Mouse (Mus musculus) myocyte (in vitro differentiated cells): ENCODE measurements around the gene Gm20388. TPM values are rescaled to one million over a fixed set of nuclear protein-coding genes. Genes with fewer than 3 reads are reported as not detected.

Source experiments
- H3K27me3 ChIP-seq: one replicate; pipeline ENCODE4 v1.6.1; 2011; ENCODE audit not compliant: control insufficient read depth, insufficient read depth, insufficient read length
- H3K36me3 ChIP-seq: one replicate; pipeline ENCODE4 v1.6.1; 2011; ENCODE audit not compliant: control insufficient read depth, insufficient read depth
- H3K4me2 ChIP-seq: one replicate; pipeline ENCODE4 v1.6.1; 2011; ENCODE audit warnings: low read depth, control low read depth
- H3K4me3 ChIP-seq: one replicate; pipeline ENCODE4 v1.5.1; 2011; ENCODE audit warnings: mild to moderate bottlenecking, control low read depth, moderate library complexity
- H3K79me2 ChIP-seq: one replicate; pipeline ENCODE4 v1.6.1; 2011; ENCODE audit not compliant: control insufficient read depth, insufficient read depth
- H3ac ChIP-seq: one replicate; pipeline ENCODE4 v1.6.1; 2011; ENCODE audit not compliant: control insufficient read depth, insufficient read length
- CEBPB ChIP-seq: IDR thresholded peaks from 2 replicates; pipeline ENCODE4 v1.6.1; 2011; ENCODE audit warnings: mild to moderate bottlenecking, moderate library complexity; ENCODE audit not compliant: poor library complexity, insufficient read depth, severe bottlenecking
- E2F4 ChIP-seq: IDR thresholded peaks from one replicate; pipeline ENCODE4 v1.6.1; 2011; ENCODE audit warnings: mild to moderate bottlenecking, control low read depth, moderate library complexity; ENCODE audit not compliant: insufficient read depth
- MAX ChIP-seq: IDR thresholded peaks from one replicate; pipeline ENCODE4 v1.6.1; 2011; ENCODE audit warnings: low read depth, mild to moderate bottlenecking, control low read depth
- MYOD1 ChIP-seq, 3 experiments: IDR thresholded peaks; one replicate each; pipeline ENCODE4 v1.6.1; 2011; ENCODE audit warnings: control low read depth in 2 of 3, low read depth in 2 of 3, mild to moderate bottlenecking in 2 of 3, moderate library complexity in 1 of 3; ENCODE audit not compliant: insufficient read length in 2 of 3, control insufficient read depth in 1 of 3
- MYOG ChIP-seq, 3 experiments: IDR thresholded peaks; one replicate each; pipeline ENCODE4 v1.6.1; 2011; ENCODE audit warnings: control low read depth in 2 of 3, low read depth in 2 of 3, mild to moderate bottlenecking in 2 of 3; ENCODE audit not compliant: insufficient read length in 2 of 3, control insufficient read depth in 1 of 3, insufficient read depth in 1 of 3
- POLR2A ChIP-seq: IDR thresholded peaks from one replicate; pipeline ENCODE4 v1.6.1; 2011; ENCODE audit warnings: low read depth, mild to moderate bottlenecking, control low read depth, moderate library complexity; ENCODE audit not compliant: insufficient read length
- POLR2AphosphoS2 ChIP-seq: IDR thresholded peaks from one replicate; pipeline ENCODE4 v1.6.1; 2011; ENCODE audit warnings: low read depth, control low read depth; ENCODE audit not compliant: insufficient read length
- REST ChIP-seq: IDR thresholded peaks from one replicate; pipeline ENCODE4 v1.6.1; 2011; ENCODE audit warnings: mild to moderate bottlenecking, control low read depth, moderate library complexity; ENCODE audit not compliant: insufficient read depth, insufficient read length
- SRF ChIP-seq: IDR thresholded peaks from one replicate; pipeline ENCODE4 v1.6.1; 2011; ENCODE audit warnings: low read depth; ENCODE audit not compliant: control insufficient read depth, insufficient read length
- TCF12 ChIP-seq: IDR thresholded peaks from one replicate; pipeline ENCODE4 v1.6.1; 2011; ENCODE audit warnings: mild to moderate bottlenecking, control low read depth; ENCODE audit not compliant: poor library complexity, insufficient read depth, severe bottlenecking
- TCF3 ChIP-seq: IDR thresholded peaks from one replicate; pipeline ENCODE4 v1.6.1; 2011; ENCODE audit warnings: low read depth, control low read depth; ENCODE audit not compliant: insufficient read length
- USF1 ChIP-seq: IDR thresholded peaks from one replicate; pipeline ENCODE4 v1.6.1; 2011; ENCODE audit warnings: low read depth, mild to moderate bottlenecking, control low read depth, moderate library complexity
- polyA plus RNA-seq: library from polyadenylated mRNA; unstranded; fragments of >200 nt; fragmentation: generic; extraction: Trizol; gene quantifications from one replicate; pipeline ENCODE4 v1.2.1, GENCODE M21; 2012; ENCODE audit warnings: missing spikeins

Gene Gm20388
- polyA plus RNA-seq, 1 experiment = 15.3 TPM

DNA sequence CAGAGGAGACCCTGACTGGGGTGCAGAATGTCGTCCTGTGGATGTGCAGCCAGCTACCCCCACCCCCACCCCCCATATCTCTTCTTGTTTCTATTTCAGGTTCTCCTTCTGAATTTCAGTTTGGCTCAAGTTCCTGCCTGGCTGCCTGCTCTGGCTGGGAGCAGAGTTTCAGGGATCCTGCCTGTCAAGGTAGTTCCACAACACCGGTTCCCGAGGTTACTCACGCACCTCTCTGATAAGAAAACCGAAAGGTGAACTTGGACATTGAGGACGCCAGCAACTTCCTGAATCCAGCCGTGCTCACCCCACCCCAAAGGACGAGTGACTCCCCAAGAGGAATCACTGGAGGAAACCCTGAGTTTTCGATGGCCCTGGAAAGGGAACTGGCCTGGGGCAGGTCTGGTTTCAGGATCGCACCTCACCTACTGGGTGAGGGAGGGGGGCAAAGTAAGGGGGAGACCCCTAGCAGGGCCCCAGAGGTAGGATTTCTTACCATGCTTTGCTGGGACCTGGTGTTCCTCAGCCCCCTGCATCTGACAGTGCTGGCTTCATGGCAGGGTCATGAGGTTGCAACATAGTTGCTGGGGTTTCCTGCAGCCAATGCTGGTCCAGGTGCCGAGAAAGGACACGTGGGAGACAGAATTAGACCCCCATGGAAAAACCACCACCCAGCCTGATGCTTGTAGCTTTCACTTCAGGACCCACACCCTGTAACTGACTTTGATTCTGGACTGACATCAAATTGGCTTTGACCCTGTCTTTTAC is 858.0 kb downstream of the Gm20388 start:
- peaks cover 71% of the 10 kb centered on the region for H3K27me3 ChIP-seq
- no peak overlapping the region for H3K4me3 ChIP-seq
- H3K79me2 ChIP-seq = no peaks in the 10 kb centered on the region
- H3K4me2 ChIP-seq = no peak overlapping the region
- no peaks in the 10 kb centered on the region for H3K36me3 ChIP-seq
- TF ChIP-seq MAX (no peak), TCF3 (no peak), TCF12 (no peak), REST (no peak), USF1 (no peak), POLR2AphosphoS2 (no peak), SRF (no peak), CEBPB (no peak), POLR2A (no peak), E2F4 (no peak), MYOD1 (IDR thresholded peaks at IDR 0.05; ENCODE audit: control insufficient read depth in 1 of 3, insufficient read length in 2 of 3, low read depth in 2 of 3) (no peak), MYOG (IDR thresholded peaks at IDR 0.05; ENCODE audit: control insufficient read depth in 1 of 3, insufficient read depth in 1 of 3, insufficient read length in 2 of 3, low read depth in 2 of 3) (no peak)
- H3ac ChIP-seq = no peak overlapping the region

DNA sequence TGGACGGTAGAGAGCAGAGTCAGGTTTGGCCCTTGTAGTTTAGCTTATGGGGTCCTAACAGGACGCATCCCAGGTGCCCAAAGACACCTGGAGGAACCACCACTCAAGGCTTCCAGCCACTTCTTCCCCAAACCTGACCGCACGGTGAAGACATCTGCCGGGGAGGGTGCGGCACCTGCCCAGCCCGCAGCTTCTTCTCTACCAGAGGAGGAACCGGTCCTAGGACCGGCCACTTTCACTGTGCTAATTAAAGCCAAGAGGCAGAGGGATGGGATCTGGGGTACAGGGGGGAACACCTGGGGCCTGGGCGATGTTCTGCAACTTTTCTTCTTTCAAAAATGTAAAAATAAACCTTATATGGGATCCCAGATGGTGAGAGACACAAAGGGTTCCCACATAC is 866.5 kb downstream of the Gm20388 start:
- no peak overlapping the region for H3K4me2 ChIP-seq

GRCm38 (mm10) chr8:120777732-120778131 is 867.1 kb downstream of the Gm20388 start:
- no peaks in the 10 kb centered on the region for H3K79me2 ChIP-seq
- no peak for TF ChIP-seq MYOD1 (IDR thresholded peaks at IDR 0.05; ENCODE audit: control insufficient read depth in 1 of 3, insufficient read length in 2 of 3, low read depth in 2 of 3)
- TF ChIP-seq MAX = no peak
- TF ChIP-seq CEBPB = no peak
- TF ChIP-seq TCF12 = no peak
- TF ChIP-seq TCF3 = no peak
- TF ChIP-seq USF1 = no peak
- TF ChIP-seq MYOG (IDR thresholded peaks at IDR 0.05; ENCODE audit: control insufficient read depth in 1 of 3, insufficient read depth in 1 of 3, insufficient read length in 2 of 3, low read depth in 2 of 3) = no peak
- TF ChIP-seq POLR2AphosphoS2 = no peak
- no peak for TF ChIP-seq REST
- TF ChIP-seq E2F4 = no peak
- no peak for TF ChIP-seq SRF
- TF ChIP-seq POLR2A = no peak
- H3K4me2 ChIP-seq = no peak overlapping the region
- no peak overlapping the region for H3ac ChIP-seq
- H3K27me3 ChIP-seq = peaks cover 86% of the 10 kb centered on the region
- H3K4me3 ChIP-seq = no peak overlapping the region
- H3K36me3 ChIP-seq = no peaks in the 10 kb centered on the region

More for the DNA sequence above, 866.5 kb downstream of the Gm20388 start:
- TF ChIP-seq SRF (no peak), POLR2AphosphoS2 (no peak)
- H3K4me3 ChIP-seq = no peak overlapping the region
- H3K36me3 ChIP-seq = no peaks in the 10 kb centered on the region
- H3K79me2 ChIP-seq = no peaks in the 10 kb centered on the region
- peaks cover 85% of the 10 kb centered on the region for H3K27me3 ChIP-seq
- H3ac ChIP-seq = no peak overlapping the region

- TF ChIP-seq TCF12 (no peak), USF1 (no peak), POLR2A (no peak), MAX (no peak), REST (no peak), MYOD1 (IDR thresholded peaks at IDR 0.05; ENCODE audit: control insufficient read depth in 1 of 3, insufficient read length in 2 of 3, low read depth in 2 of 3) (no peak), MYOG (IDR thresholded peaks at IDR 0.05; ENCODE audit: control insufficient read depth in 1 of 3, insufficient read depth in 1 of 3, insufficient read length in 2 of 3, low read depth in 2 of 3) (no peak), CEBPB (no peak), POLR2AphosphoS2 (no peak), TCF3 (no peak), SRF (no peak), E2F4 (no peak)
- Histone ChIP-seq H3K27me3 (peaks cover 85% of the 10 kb centered on the region), H3ac (no peak overlapping the region), H3K4me3 (no peak overlapping the region), H3K4me2 (no peak overlapping the region), H3K36me3 (no peaks in the 10 kb centered on the region), H3K79me2 (no peaks in the 10 kb centered on the region)
Measured at GRCm38 (mm10) chr8:120779106-120779505, 868.5 kb downstream of the Gm20388 start.

DNA sequence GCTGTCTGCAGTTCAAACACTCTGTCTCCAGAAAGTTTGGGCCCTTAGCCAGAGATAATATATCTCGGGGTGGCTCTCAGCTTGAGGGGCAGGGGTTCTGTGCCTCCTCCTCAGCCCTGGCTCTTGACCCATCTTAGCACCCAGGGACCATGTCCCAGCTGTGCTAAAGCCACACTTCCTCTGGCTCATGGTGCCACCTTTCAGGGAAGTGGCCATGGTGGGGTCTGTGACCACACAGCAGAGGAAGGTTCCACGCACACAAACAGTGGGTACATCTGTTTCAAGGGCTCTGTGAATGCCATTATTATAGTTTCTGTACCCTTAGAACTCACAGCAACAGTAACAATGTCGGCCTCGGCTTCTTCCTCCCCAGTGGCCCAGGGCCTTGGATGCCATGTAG is 873.1 kb downstream of the Gm20388 start:
- Histone ChIP-seq H3K36me3 (no peaks in the 10 kb centered on the region), H3K27me3 (peaks cover 82% of the 10 kb centered on the region), H3K4me3 (no peak overlapping the region), H3K79me2 (no peaks in the 10 kb centered on the region), H3K4me2 (no peak overlapping the region), H3ac (no peak overlapping the region)
- TF ChIP-seq TCF12 = no peak
